Mouse (Mus musculus): ENCODE measurements around the gene Atp4a. TPM values are rescaled to one million over a fixed set of nuclear protein-coding genes. Genes with fewer than 3 reads are reported as not detected.

Atp4a gene
- polyA plus RNA-seq, 1 experiment: not detected

DNA sequence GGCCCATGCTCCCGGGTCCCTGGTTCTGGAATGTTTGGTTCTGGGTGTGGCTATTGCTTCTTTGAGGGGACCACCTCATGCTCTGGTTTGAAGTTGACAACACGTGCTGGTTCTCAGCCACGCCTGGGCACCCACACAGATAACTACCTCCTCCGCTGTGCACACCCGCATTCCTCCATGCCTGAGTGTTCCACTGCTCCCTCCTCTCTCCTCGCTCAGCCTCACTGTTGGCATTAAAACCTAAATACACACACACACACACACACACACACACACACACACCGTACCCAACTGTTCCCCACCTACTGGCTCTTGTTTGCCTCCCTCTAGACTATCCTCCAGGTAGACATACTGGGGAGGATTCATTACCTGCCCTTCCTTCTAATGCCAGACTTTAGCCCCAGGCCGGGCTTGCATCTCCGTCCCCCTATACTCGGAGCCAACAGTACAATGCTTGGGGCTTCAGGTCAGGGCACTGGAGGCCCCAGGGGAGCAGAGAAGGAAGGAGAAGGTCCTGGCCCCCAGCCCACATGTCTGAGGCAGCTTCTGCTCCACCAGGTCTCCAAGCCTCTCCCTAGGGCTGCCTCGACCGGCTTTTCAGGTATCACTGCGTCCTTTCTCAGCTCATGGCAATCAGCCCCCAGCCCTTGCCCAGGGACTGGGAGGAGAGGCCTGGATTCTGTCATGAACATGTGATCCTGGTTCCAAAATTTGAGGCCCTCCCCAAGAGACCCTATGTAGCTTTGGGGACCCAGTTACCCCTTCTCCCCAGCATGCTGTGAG is 38.0 kb downstream of the Atp4a start:
- no peak overlapping the region for H3K4me3 ChIP-seq (replicated peaks; ENCODE audit: extremely low read depth, low read depth, low read length)
- no peak for DNase-seq
- no peak for TF ChIP-seq POLR2A (IDR thresholded peaks at IDR 0.05; ENCODE audit: borderline replicate concordance, extremely low read depth, low read depth, low read length)
- no peak for TF ChIP-seq CTCF (IDR thresholded peaks at IDR 0.05; ENCODE audit: insufficient read depth, low read length)
- H3K4me1 ChIP-seq (ENCODE audit: control insufficient read depth, insufficient read depth, low read length): no peaks in the 10 kb centered on the region
- WGBS: 71% methylated on average over 13 of the region's 13 CpGs

DNA sequence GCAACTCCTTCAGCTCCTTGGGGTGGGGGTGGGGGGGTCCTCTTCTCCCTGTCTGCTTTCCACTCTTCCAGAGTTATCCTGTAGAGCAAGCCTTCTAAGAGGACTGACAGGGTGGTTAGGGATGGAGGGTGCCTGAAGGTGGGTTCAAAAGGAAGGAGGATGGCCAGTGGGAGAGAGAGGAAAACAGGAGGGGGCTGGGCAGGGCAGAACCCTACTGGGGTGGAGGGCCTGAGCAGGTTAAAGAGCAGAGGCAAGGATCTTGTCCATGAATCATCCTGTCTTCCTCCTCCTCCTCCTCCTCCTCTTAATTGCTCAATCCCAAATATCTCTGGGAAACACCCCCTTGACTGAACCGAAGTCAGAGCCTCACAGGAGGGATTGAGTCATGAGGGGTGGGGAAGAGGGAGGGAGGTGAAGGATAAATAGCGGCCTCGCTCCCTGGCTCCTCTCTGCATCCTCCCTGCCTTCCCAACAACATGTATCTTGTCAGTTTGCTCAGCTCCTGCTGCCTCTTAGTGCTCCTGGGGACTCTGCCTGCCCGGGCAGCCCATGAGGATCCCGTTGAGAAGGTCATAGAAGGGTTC is 39.2 kb downstream of the Atp4a start, which contains the start of gene Sbsn:
Gene Sbsn, plus strand, starts transcription at position 386 of the 584 bp plus-strand sequence.
- no peaks in the 10 kb centered on the region for H3K4me1 ChIP-seq (ENCODE audit: control insufficient read depth, insufficient read depth, low read length)
- TF ChIP-seq POLR2A (IDR thresholded peaks at IDR 0.05; ENCODE audit: borderline replicate concordance, extremely low read depth, low read depth, low read length): no peak
- TF ChIP-seq CTCF (IDR thresholded peaks at IDR 0.05; ENCODE audit: insufficient read depth, low read length): no peak
- H3K4me3 ChIP-seq (replicated peaks; ENCODE audit: extremely low read depth, low read depth, low read length): no peak within 1 kb of the TSS
- 50% methylated on average over 5 of the region's 5 CpGs for WGBS
- no peak for DNase-seq

DNA sequence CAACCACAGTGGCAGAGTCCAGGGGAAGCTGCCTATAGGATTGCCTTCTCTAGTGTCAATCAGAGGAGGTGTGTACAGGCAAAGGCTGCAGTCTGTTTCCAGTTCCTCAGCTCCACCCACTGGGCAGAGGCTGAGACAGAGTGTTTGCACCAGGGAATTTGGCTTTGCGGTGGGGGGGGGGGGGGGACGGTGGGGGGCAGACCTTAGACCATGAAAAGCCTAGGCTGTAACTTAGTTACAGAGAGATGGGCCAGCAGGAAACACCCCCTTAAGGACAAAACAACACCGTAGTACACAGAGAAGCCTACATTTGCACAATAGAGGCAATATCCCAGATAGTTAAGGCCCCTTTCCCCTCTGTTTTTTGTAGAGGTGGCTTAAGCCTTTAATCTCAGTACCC is 45.0 kb downstream of the Atp4a start:
- Histone ChIP-seq H3K4me1 (ENCODE audit: control insufficient read depth, insufficient read depth, low read length) (no peaks in the 10 kb centered on the region), H3K4me3 (replicated peaks; ENCODE audit: extremely low read depth, low read depth, low read length) (no peak overlapping the region)
- WGBS: 63% methylated on average over 3 of the region's 3 CpGs
- DNase-seq: no peak
- TF ChIP-seq POLR2A (IDR thresholded peaks at IDR 0.05; ENCODE audit: borderline replicate concordance, extremely low read depth, low read depth, low read length) (no peak), CTCF (IDR thresholded peaks at IDR 0.05; ENCODE audit: insufficient read depth, low read length) (no peak)

DNA sequence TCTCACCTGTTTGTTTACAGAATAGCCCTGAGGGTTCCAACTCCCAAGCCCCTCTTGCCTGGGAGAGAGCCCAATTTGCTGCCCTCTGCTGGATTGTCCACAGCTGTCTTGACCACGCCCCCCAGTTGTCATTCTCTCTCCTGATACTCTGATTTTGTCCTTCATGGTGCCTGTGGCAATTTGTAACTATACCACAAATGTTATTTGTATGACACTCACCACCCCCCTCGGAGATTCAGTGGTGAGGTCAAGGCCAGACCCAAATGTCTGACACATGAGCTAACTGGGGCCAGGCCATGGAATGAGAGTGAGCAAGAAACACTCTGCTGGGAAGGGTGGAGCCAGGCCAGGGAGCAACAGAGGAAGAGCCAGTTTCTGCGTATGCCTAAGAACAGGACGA is 46.8 kb downstream of the Atp4a start:
- peak; percentile 29; the same call in 1 of the 2 replicates for TF ChIP-seq CTCF (IDR thresholded peaks at IDR 0.05; ENCODE audit: insufficient read depth, low read length)
- TF ChIP-seq POLR2A (IDR thresholded peaks at IDR 0.05; ENCODE audit: borderline replicate concordance, extremely low read depth, low read depth, low read length): no peak
- 27% methylated on average over 4 of the region's 4 CpGs for WGBS
- H3K4me3 ChIP-seq (replicated peaks; ENCODE audit: extremely low read depth, low read depth, low read length): no peak overlapping the region
- no peaks in the 10 kb centered on the region for H3K4me1 ChIP-seq (ENCODE audit: control insufficient read depth, insufficient read depth, low read length)
- DNase-seq: peak; percentile 16

DNA sequence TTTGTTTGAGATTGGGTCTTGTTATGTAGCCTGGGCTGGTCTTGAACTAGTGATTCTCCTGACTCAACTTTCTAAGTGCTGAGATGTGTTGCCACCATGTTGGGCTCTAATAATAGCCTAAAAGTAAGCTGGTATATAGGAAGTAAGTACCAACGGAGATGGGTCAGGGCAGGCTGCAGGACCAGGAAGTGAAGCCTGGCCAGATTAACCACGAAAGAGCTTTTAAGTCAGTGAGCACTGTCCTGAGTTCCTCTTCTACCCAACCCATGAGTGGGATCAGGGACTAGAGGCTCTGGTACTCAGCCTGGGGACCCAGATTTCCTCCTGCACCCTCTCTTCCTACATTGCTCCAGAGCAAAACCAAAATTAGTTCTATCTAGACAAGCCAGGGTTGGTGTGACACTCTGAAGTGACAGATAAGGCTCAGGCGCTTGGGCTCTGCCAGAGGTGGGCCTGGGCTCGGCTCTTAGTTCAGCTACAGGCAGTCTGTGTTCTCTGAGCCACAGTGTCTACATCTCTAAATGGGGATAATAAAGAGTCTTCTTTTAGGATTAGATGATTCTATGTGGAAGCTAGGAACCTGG is 49.9 kb downstream of the Atp4a start:
- 43% methylated on average over 4 of the region's 4 CpGs for WGBS

DNA sequence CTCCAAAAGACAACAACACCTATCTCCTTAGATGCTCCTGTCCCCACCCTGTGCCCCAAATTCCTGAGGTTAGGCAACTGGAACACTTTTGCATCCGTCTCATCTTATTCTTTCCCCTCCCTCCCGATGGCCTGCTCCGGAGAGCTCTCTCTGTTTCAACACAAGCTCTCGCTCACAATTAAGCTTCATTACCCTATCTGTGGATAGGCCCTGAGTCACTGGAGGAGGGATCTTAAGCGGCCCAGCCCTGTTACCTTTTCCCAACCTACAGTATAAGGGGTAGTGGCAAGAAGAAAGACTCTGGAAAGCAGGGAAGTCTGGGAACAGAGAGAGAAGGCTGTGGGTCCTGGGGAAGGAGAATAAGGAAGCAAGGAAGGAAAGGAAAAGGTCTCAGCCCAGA is 51.4 kb downstream of the Atp4a start, which contains the start of gene Dmkn:
Gene Dmkn, plus strand, starts transcription at position 301 of the 400 bp plus-strand sequence.
- H3K4me1 ChIP-seq (ENCODE audit: control insufficient read depth, insufficient read depth, low read length): no peaks in the 10 kb centered on the region
- 57% methylated on average over 5 of the region's 5 CpGs for WGBS
- H3K4me3 ChIP-seq (replicated peaks; ENCODE audit: extremely low read depth, low read depth, low read length): no peak within 1 kb of the TSS
- no peak for DNase-seq
- TF ChIP-seq CTCF (IDR thresholded peaks at IDR 0.05; ENCODE audit: insufficient read depth, low read length) (no peak), POLR2A (IDR thresholded peaks at IDR 0.05; ENCODE audit: borderline replicate concordance, extremely low read depth, low read depth, low read length) (no peak)

More for the DNA sequence above, 49.9 kb downstream of the Atp4a start:
- no peaks in the 10 kb centered on the region for H3K4me1 ChIP-seq (ENCODE audit: control insufficient read depth, insufficient read depth, low read length)
- DNase-seq: no peak
- no peak overlapping the region for H3K4me3 ChIP-seq (replicated peaks; ENCODE audit: extremely low read depth, low read depth, low read length)
- TF ChIP-seq CTCF (IDR thresholded peaks at IDR 0.05; ENCODE audit: insufficient read depth, low read length) (no peak), POLR2A (IDR thresholded peaks at IDR 0.05; ENCODE audit: borderline replicate concordance, extremely low read depth, low read depth, low read length) (no peak)

DNA sequence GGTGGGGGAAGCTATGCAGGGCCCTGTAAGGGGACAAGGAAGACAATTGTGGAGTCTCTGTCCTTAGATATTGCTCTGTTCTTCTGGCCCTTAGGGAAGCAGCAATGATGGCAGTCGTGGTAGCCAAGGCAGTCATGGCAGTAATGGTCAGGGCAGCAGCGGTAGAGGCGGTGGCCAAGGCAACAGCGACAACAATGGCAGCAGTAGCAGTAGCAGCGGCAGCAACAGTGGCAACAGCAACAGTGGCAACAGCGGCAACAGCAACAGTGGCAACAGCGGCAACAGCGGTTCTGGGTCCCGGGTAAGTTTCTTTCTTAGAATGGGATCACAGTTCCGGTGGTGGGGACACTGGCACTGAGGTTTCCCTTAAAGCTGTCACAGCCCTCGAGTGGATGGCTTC is 53.2 kb downstream of the Atp4a start:
- H3K4me3 ChIP-seq (replicated peaks; ENCODE audit: extremely low read depth, low read depth, low read length): no peak overlapping the region
- no peaks in the 10 kb centered on the region for H3K4me1 ChIP-seq (ENCODE audit: control insufficient read depth, insufficient read depth, low read length)
- TF ChIP-seq POLR2A (IDR thresholded peaks at IDR 0.05; ENCODE audit: borderline replicate concordance, extremely low read depth, low read depth, low read length): no peak
- TF ChIP-seq CTCF (IDR thresholded peaks at IDR 0.05; ENCODE audit: insufficient read depth, low read length): no peak
- WGBS: 45% methylated on average over 11 of the region's 11 CpGs
- DNase-seq: no peak

DNA sequence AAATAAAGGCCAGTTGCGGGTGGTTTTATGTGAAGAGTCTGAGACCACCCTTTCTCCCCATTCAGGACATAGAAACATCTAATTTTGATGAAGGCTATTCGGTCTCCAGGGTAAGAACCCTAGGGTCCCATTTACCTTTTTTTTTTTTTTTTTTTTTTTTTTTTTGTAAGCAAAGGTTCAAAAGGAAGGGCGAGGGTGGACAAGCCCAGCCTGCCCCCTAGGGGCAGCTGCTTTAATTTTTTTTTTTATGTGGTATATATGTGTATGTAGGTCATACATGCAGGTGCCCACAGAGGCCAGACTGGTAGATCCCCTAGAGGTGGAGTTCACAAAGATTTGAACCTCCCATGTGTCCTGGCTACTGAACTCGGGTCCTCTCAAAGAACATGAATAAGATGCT is 54.4 kb downstream of the Atp4a start:
- 88% methylated on average over 4 of the region's 4 CpGs for WGBS
- H3K4me3 ChIP-seq (replicated peaks; ENCODE audit: extremely low read depth, low read depth, low read length): no peak overlapping the region
- H3K4me1 ChIP-seq (ENCODE audit: control insufficient read depth, insufficient read depth, low read length): no peaks in the 10 kb centered on the region
- no peak for DNase-seq
- no peak for TF ChIP-seq CTCF (IDR thresholded peaks at IDR 0.05; ENCODE audit: insufficient read depth, low read length)
- TF ChIP-seq POLR2A (IDR thresholded peaks at IDR 0.05; ENCODE audit: borderline replicate concordance, extremely low read depth, low read depth, low read length): no peak

DNA sequence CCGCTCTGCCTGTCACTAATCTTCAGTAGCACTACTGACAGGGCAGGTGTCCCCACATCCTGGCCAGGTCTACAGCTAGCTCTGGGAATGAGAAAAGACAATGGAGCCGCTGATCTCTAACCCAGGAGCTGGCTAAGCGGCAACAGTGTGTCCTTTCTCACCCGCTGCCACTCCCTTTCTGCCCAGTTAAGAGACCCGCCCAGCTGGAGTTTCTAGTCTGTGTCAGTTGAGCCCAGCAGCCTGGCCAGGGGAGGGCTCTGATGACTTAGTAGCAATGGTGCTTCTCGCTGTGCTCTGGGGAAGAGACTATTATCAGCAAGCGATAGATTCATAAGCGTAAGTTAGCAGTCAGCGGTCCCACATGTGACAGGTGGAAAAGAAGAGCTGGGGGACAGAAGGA is 57.2 kb downstream of the Atp4a start:
- H3K4me1 ChIP-seq (ENCODE audit: control insufficient read depth, insufficient read depth, low read length): no peaks in the 10 kb centered on the region
- H3K4me3 ChIP-seq (replicated peaks; ENCODE audit: extremely low read depth, low read depth, low read length): no peak overlapping the region
- WGBS: 31% methylated on average over 9 of the region's 9 CpGs
- TF ChIP-seq CTCF (IDR thresholded peaks at IDR 0.05; ENCODE audit: insufficient read depth, low read length) (no peak), POLR2A (IDR thresholded peaks at IDR 0.05; ENCODE audit: borderline replicate concordance, extremely low read depth, low read depth, low read length) (no peak)
- no peak for DNase-seq

Other genes starting within 250 kb of the Atp4a start
- 0.12 TPM in 1 of 2 replicates, not detected in the other for gene Prodh2, start 218.6 kb upstream of the Atp4a start, polyA plus RNA-seq (2012; rRNA removed)
- gene Arhgap33, start 177.1 kb upstream of the Atp4a start, polyA plus RNA-seq (2012; rRNA removed): 21.4 and 24.0 TPM in 2 replicates
- 50.5 and 129 TPM in 2 replicates for gene Hspb6, start 160.0 kb upstream of the Atp4a start, polyA plus RNA-seq (2012; rRNA removed)
- 10.2 and 12.4 TPM in 2 replicates for gene Proser3, start 159.9 kb upstream of the Atp4a start, polyA plus RNA-seq (2012; rRNA removed)
- gene Lin37, start 152.4 kb upstream of the Atp4a start, polyA plus RNA-seq (2012; rRNA removed): 27.1 and 29.4 TPM in 2 replicates
- gene U2af1l4, start 148.9 kb upstream of the Atp4a start, polyA plus RNA-seq (2012; rRNA removed): 47.6 and 50.1 TPM in 2 replicates
- 2.2 and 3.9 TPM in 2 replicates for gene Gm49396, start 148.9 kb upstream of the Atp4a start, polyA plus RNA-seq (2012; rRNA removed)
- gene Psenen, start 148.6 kb upstream of the Atp4a start, polyA plus RNA-seq (2012; rRNA removed): 92.5 and 133 TPM in 2 replicates
- 9.6 and 12.0 TPM in 2 replicates for gene Igflr1, start 146.8 kb upstream of the Atp4a start, polyA plus RNA-seq (2012; rRNA removed)
- gene Kmt2b, start 123.5 kb upstream of the Atp4a start, polyA plus RNA-seq (2012; rRNA removed): 49.9 and 58.6 TPM in 2 replicates
- 5.1 and 5.7 TPM in 2 replicates for gene Zbtb32, start 113.3 kb upstream of the Atp4a start, polyA plus RNA-seq (2012; rRNA removed)
- 8.5 and 8.6 TPM in 2 replicates for gene Upk1a, start 99.4 kb upstream of the Atp4a start, polyA plus RNA-seq (2012; rRNA removed)
- 183 and 273 TPM in 2 replicates for gene Cox6b1, start 86.1 kb upstream of the Atp4a start, polyA plus RNA-seq (2012; rRNA removed)
- gene Etv2, start 76.4 kb upstream of the Atp4a start, polyA plus RNA-seq (2012; rRNA removed): not detected in 2 replicates
- 78.0 and 79.7 TPM in 2 replicates for gene Rbm42, start 61.9 kb upstream of the Atp4a start, polyA plus RNA-seq (2012; rRNA removed)
- gene Haus5, start 47.2 kb upstream of the Atp4a start, polyA plus RNA-seq (2012; rRNA removed): 9.9 and 13.0 TPM in 2 replicates
- gene Pmis2, start 40.6 kb upstream of the Atp4a start, polyA plus RNA-seq (2012; rRNA removed): not detected in 2 replicates
- gene 2200002J24Rik, start 13.3 kb upstream of the Atp4a start, polyA plus RNA-seq (2012; rRNA removed): not detected in 2 replicates
- gene Tmem147, start 17.3 kb downstream of the Atp4a start, polyA plus RNA-seq (2012; rRNA removed): 122 and 154 TPM in 2 replicates
- 0.27 and 0.40 TPM in 2 replicates for gene Gapdhs, start 31.5 kb downstream of the Atp4a start, polyA plus RNA-seq (2012; rRNA removed)
- 3.8 and 60.4 TPM in 2 replicates for gene Sbsn, start 39.3 kb downstream of the Atp4a start, polyA plus RNA-seq (2012; rRNA removed)
- gene Dmkn, start 51.5 kb downstream of the Atp4a start, polyA plus RNA-seq (2012; rRNA removed): 43.8 and 486 TPM in 2 replicates
- gene Krtdap, start 75.7 kb downstream of the Atp4a start, polyA plus RNA-seq (2012; rRNA removed): 307 TPM in 1 of 2 replicates, not detected in the other
- gene Ffar2, start 111.6 kb downstream of the Atp4a start, polyA plus RNA-seq (2012; rRNA removed): 3.0 and 5.2 TPM in 2 replicates
- gene Ffar3, start 144.0 kb downstream of the Atp4a start, polyA plus RNA-seq (2012; rRNA removed): not detected in 2 replicates
- gene Ffar1, start 149.4 kb downstream of the Atp4a start, polyA plus RNA-seq (2012; rRNA removed): 0.78 and 1.3 TPM in 2 replicates
- 14.4 and 19.3 TPM in 2 replicates for gene Cd22, start 168.1 kb downstream of the Atp4a start, polyA plus RNA-seq (2012; rRNA removed)
- 3.3 and 3.7 TPM in 2 replicates for gene Mag, start 202.7 kb downstream of the Atp4a start, polyA plus RNA-seq (2012; rRNA removed)
- gene Hamp2, start 212.5 kb downstream of the Atp4a start, polyA plus RNA-seq (2012; rRNA removed): 0.75 TPM in 1 of 2 replicates, not detected in the other
- gene Hamp, start 231.8 kb downstream of the Atp4a start, polyA plus RNA-seq (2012; rRNA removed): 34.5 and 45.7 TPM in 2 replicates
- gene Usf2, start 244.6 kb downstream of the Atp4a start, polyA plus RNA-seq (2012; rRNA removed): 122 and 190 TPM in 2 replicates